Mouse (Mus musculus): Measurements from ENCODE around the gene Kxd1.

Gene Kxd1

GRCm38 (mm10) chr8:70527512-70528181 is at the start of gene Kxd1, which contains the start of gene Fkbp8:
TSS of gene Kxd1 (minus strand) at chr8:70527956.
TSS of gene Fkbp8 (plus strand) at chr8:70527724.
- DNase-seq (ENCODE audit: low spot score) = peak; percentile 97

GRCm38 (mm10) chr8:70577207-70577606 is 49.5 kb upstream of the Kxd1 start:
- no peak for DNase-seq (ENCODE audit: low spot score)

- DNase-seq (ENCODE audit: low spot score) = peak; percentile 31
Measured at GRCm38 (mm10) chr8:70574915-70575314, 47.2 kb upstream of the Kxd1 start.

GRCm38 (mm10) chr8:70574302-70574701 is 46.5 kb upstream of the Kxd1 start:
- DNase-seq (ENCODE audit: low spot score) = no peak

- DNase-seq (ENCODE audit: low spot score) = no peak
Measured at GRCm38 (mm10) chr8:70570990-70571389, 43.2 kb upstream of the Kxd1 start.

GRCm38 (mm10) chr8:70570360-70570759 is 42.6 kb upstream of the Kxd1 start:
- no peak for DNase-seq (ENCODE audit: low spot score)

- peak; percentile 56 for DNase-seq (ENCODE audit: low spot score)
Measured at GRCm38 (mm10) chr8:70565561-70565960, 37.8 kb upstream of the Kxd1 start.

- DNase-seq (ENCODE audit: low spot score) = no peak
Measured at GRCm38 (mm10) chr8:70564696-70565235, 37.0 kb upstream of the Kxd1 start.

GRCm38 (mm10) chr8:70563763-70564387 is 36.1 kb upstream of the Kxd1 start:
- no peak for DNase-seq (ENCODE audit: low spot score)

- no peak for DNase-seq (ENCODE audit: low spot score)
Measured at GRCm38 (mm10) chr8:70562802-70563201, 35.0 kb upstream of the Kxd1 start.

- peak; percentile 64 for DNase-seq (ENCODE audit: low spot score)
Measured at GRCm38 (mm10) chr8:70561809-70562535, 34.2 kb upstream of the Kxd1 start.

- no peak for DNase-seq (ENCODE audit: low spot score)
Measured at GRCm38 (mm10) chr8:70561357-70561756, 33.6 kb upstream of the Kxd1 start.

GRCm38 (mm10) chr8:70560564-70560963 is 32.8 kb upstream of the Kxd1 start:
- DNase-seq (ENCODE audit: low spot score) = no peak

- peak; percentile 54 for DNase-seq (ENCODE audit: low spot score)
Measured at GRCm38 (mm10) chr8:70560096-70560495, 32.3 kb upstream of the Kxd1 start.

GRCm38 (mm10) chr8:70558983-70559382 is 31.2 kb upstream of the Kxd1 start:
- DNase-seq (ENCODE audit: low spot score) = no peak

- DNase-seq (ENCODE audit: low spot score) = peak; percentile 48
Measured at GRCm38 (mm10) chr8:70558334-70558733, 30.6 kb upstream of the Kxd1 start.

GRCm38 (mm10) chr8:70555079-70555747 is 27.5 kb upstream of the Kxd1 start:
- DNase-seq (ENCODE audit: low spot score) = no peak

GRCm38 (mm10) chr8:70553740-70554139 is 26.0 kb upstream of the Kxd1 start:
- peak; percentile 44 for DNase-seq (ENCODE audit: low spot score)

- DNase-seq (ENCODE audit: low spot score) = no peak
Measured at GRCm38 (mm10) chr8:70552836-70553235, 25.1 kb upstream of the Kxd1 start.

- DNase-seq (ENCODE audit: low spot score) = no peak
Measured at GRCm38 (mm10) chr8:70551558-70552161, 23.9 kb upstream of the Kxd1 start.

- DNase-seq (ENCODE audit: low spot score) = no peak
Measured at GRCm38 (mm10) chr8:70549412-70550184, 21.8 kb upstream of the Kxd1 start.

All from urinary bladder, postnatal 14 days (tissue).